Comparison of ENCODE assay signal across 8 mouse cellular contexts in the genomic region with DNA sequence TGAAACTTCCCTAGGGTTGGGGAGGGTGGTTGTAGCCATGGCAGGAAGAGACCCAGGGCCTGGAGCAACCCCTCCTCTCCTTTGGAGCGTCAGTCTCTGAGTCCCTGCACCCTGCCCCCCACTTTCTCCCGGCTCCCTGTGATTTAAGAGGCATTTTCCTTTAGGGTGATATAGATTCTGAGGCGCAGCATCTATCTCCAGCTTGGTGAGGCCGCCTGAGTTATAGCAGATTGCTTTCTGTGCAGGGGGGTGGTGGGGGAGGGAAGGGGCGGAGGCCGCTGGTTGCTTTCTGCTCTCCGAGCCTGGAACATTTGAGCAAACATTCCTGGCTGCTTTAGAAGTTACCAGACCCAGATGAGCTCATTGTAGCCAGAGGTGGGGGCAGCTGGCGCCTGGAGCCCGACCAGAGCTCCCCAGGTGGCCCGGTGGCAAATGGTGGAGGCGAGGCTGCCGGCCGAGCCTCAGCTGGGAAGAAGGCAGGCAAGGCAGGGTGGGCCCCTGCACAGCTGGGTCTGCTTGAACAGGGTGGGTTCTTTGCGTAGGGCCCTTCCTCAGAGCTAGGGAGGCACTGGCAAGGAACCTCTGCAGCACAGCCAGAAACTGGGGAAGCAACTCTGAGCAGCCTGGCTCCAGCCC. TPM values are rescaled to one million over a fixed set of nuclear protein-coding genes. Genes with fewer than 3 reads are reported as not detected.
DNase-seq lines count a peak whose midpoint lies in the region; ATAC-seq and TF ChIP-seq lines count a peak whose summit lies in the region.

No protein-coding gene starts in this region.

- H3K4me2 ChIP-seq in limb, embryonic 13.5 days (replicated peaks), result peak overlapping the region; percentile 45
- no peak overlapping the region for H3K4me2 ChIP-seq in midbrain, postnatal 0 days (ENCODE audit: low read depth, low read length, poor library complexity, severe bottlenecking)

- H3K36me3 ChIP-seq in limb, embryonic 13.5 days, result no peaks in the 10 kb centered on the region
- no peaks in the 10 kb centered on the region for H3K36me3 ChIP-seq in midbrain, postnatal 0 days (ENCODE audit: insufficient read depth, low read length)

- H3K4me3 ChIP-seq in limb, embryonic 13.5 days, result peak overlapping the region; percentile 0; the same call in 1 of the 2 replicates
- no peak overlapping the region for H3K4me3 ChIP-seq in midbrain, postnatal 0 days (ENCODE audit: low read depth, low read length)

- DNase-seq in embryo, embryonic 11 days, result peak; percentile 64
- DNase-seq in embryo, embryonic 9.5 days (ENCODE audit: extremely low spot score), result no peak
- DNase-seq in heart, adult 18-20 months, result peak; percentile 57 to 70
- no peak for DNase-seq in midbrain, postnatal 0 days (ENCODE audit: low spot score)
- DNase-seq in layer of hippocampus, postnatal 36 days, result no peak
- DNase-seq in cerebellum, adult 11 months, result no peak
- no peak for DNase-seq in ovary, postnatal 14 days (ENCODE audit: low spot score)

- H3K9me3 ChIP-seq in limb, embryonic 13.5 days, result no peaks in the 10 kb centered on the region
- no peaks in the 10 kb centered on the region for H3K9me3 ChIP-seq in midbrain, postnatal 0 days (ENCODE audit: low read length)

- peak overlapping the region; percentile 86 for H3K27ac ChIP-seq in limb, embryonic 13.5 days
- no peak overlapping the region for H3K27ac ChIP-seq in midbrain, postnatal 0 days (ENCODE audit: low read depth, low read length)

- peaks cover 33% of the 10 kb centered on the region for H3K4me1 ChIP-seq in limb, embryonic 13.5 days
- peaks cover 6% of the 10 kb centered on the region; the same call in 1 of the 2 replicates for H3K4me1 ChIP-seq in midbrain, postnatal 0 days (ENCODE audit: insufficient read depth, low read length)

- 3% methylated on average over 14 of the region's 14 CpGs for WGBS in limb, embryonic 13.5 days
- 27% methylated on average over 13 of the region's 14 CpGs for WGBS in midbrain, postnatal 0 days

- TF ChIP-seq CTCF in midbrain, postnatal 0 days (IDR thresholded peaks at IDR 0.05), result no peak

- peak; percentile 86 for ATAC-seq in limb, embryonic 13.5 days (ENCODE audit: low FRiP score, low read depth)
- peak; percentile 41; the same call in 1 of the 2 replicates for ATAC-seq in midbrain, postnatal 0 days (ENCODE audit: low FRiP score)

- H3K9ac ChIP-seq in limb, embryonic 13.5 days, result 0 out of 2 replicates have a peak overlapping the region, but pooled peaks have one; percentile 43
- H3K9ac ChIP-seq in midbrain, postnatal 0 days (replicated peaks; ENCODE audit: low read length, poor library complexity, severe bottlenecking), result peak overlapping the region; percentile 36; the same call in 1 of the 2 replicates

- H3K27me3 ChIP-seq in limb, embryonic 13.5 days, result peaks cover 44% of the 10 kb centered on the region
- H3K27me3 ChIP-seq in midbrain, postnatal 0 days (ENCODE audit: insufficient read depth, low read length), result 0 out of 2 replicates have a peak, but pooled peaks cover 4% of the 10 kb centered on the region

RNA-seq across cellular contexts. Expression of a gene that starts 8.6 kb away (rescaled TPM):
- 10 to 100 TPM; 16.0 to 16.6 TPM for total RNA-seq in heart, adult 18-20 months (2021)
- polyA plus RNA-seq in limb, embryonic 13.5 days (2015; fragmentation: Nextera tagmentation; extraction: Ambion mirVana), result 22.8 and 22.9 TPM in 2 replicates
- 112 and 139 TPM in 2 replicates for total RNA-seq in midbrain, postnatal 0 days (2014; rRNA removed)
- 49.6 and 49.8 TPM in 2 replicates for polyA plus RNA-seq in midbrain, postnatal 0 days (2015; fragmentation: Nextera tagmentation; extraction: Ambion mirVana)
- total RNA-seq in layer of hippocampus, postnatal 36 days (2021), result 10 to 100 TPM; 34.2 to 38.1 TPM

Comparison
In these comparisons a context has a peak if more than half of its experiments do, and no peak if none do; other contexts are left out.
1. DNase-seq: peak in embryo, embryonic 11 days (single experiment) and heart, adult 18-20 months (2 of 2); none in embryo, embryonic 9.5 days (single experiment), midbrain, postnatal 0 days (single experiment), layer of hippocampus, postnatal 36 days (0 of 2), cerebellum, adult 11 months (single experiment) and ovary, postnatal 14 days (single experiment).